Mouse (Mus musculus) thymus, postnatal 25 days (tissue): ENCODE measurements around the gene Olfr698.
"Not testable (repeated sequence)": the region's sequence is repeated elsewhere in the genome, so short reads cannot be mapped to it uniquely, and the experiment has no call there.

Experiments
- DNase-seq: peaks from one replicate; pipeline ENCODE4 v3.0.0; 2022

Olfr698 gene

DNA sequence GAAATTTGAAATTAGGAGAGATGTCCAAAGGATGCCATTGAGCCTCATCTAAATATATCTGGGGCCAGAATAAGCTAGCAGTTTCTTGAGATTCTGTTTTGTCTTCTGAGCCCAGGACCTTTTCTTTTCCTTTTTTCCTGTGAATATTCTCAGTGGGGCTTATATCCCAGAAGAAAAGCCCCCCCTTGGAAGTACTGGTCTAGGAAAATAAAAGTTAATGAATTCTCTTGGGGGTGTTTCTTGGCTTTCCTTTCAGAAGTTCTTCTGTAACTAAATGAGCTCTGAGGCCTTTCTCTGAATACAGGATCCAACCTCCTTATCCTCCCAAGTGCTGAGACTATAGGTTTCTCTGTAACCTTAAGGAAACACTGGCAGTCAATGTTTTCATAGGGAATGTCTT is at the start of gene Olfr698:
Gene Olfr698, minus strand, starts transcription at position 101 of the 400 bp plus-strand sequence.
- no peak for DNase-seq

DNA sequence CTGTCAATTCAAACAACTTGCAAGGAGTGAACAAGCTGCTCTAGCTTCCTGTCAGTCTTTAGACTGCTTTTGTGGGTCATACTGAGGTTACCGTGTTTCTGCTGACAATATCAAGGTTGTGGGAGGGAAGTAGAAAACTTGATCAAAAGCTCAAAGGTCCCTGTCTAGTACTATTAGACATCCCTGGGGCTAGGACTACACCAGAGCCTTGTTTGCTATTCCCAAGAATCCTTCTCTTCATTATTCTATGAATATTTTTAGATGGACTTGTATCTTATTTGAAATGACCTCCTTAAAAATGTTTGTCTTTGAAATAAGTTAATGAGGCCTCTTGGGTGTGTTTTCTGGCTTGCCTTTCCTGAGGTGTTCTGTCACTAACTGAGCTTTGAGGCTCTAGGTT is 37.9 kb upstream of the Olfr698 start, which contains the start of gene Olfr699:
Gene Olfr699, minus strand, starts transcription at position 101 of the 400 bp plus-strand sequence.
- DNase-seq, result no peak

DNA sequence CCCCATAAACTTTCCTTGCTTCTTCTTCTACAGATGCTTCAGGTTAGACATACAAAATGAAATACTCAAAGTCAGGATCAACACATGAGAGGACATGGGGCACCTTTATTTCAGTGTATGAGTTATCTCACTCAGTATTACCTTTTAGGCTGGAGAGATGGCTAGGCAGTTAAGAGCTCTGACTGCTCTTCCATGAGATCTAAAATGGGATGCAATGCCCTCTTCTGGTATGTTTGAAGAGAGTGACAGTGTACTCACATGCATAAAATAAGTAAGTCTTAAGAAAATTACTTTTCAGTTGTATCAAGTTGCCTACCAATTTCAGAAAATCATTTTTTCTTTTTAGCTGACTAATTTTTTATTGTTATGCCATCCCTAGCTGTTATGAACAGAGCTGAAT is 33.1 kb upstream of the Olfr698 start:
- DNase-seq, result no peak

DNA sequence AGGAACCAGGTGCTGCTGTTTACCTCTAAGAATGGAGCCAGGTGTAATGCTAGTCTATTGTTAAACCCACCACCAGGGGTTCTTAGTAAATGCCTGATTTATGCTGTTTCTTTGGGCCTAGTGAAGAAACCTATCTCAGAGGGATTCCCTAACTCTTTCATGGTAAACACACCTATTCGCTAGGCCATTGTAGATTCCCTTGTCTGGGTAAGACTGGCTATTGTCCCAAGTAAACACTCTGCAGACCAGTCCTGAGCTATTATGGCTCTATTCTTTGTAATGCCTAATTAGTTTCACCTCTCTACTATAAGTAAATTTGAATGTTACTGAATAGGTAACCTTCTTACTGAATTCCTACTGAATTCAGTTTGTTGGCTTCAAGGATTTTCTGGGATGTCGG is 5.8 kb upstream of the Olfr698 start:
- DNase-seq, result not testable (repeated sequence)

DNA sequence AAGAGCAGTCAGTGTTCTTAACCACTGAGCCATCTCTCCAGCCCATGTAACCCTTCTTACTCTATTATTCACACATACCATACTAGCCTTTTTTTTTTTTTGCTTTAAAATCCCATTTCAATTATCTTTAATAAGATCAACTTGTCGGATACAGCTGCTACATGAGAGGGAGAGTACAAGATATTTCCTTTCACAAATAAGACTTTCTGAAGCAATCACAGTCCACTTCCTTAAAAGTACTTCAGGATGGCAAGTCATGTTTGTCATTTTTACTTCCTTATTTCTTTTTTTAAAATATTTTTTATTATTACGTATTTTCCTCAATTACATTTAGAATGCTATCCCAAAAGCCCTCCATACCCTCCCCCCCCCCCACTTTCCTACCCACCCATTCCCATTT is 3.6 kb upstream of the Olfr698 start:
- DNase-seq, result no peak

DNA sequence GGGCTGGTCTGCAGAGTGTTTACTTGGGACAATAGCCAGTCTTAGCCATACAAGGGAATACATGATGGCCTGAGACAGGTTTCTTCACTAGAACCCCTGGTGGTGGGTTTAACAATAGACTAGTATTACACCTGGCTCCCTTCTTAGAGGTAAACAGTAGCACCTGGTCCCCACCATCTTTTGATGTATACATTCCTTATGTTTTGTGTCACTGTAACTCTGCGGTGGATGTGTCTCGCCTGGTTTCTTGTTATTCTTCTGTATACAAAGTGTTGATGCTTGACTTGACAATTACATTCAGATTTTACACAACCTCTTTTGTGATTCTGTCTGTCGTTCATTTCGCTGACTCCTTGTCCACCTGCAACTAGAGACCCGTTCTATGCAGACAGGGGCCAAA is 9.4 kb downstream of the Olfr698 start:
- DNase-seq, result no peak

DNA sequence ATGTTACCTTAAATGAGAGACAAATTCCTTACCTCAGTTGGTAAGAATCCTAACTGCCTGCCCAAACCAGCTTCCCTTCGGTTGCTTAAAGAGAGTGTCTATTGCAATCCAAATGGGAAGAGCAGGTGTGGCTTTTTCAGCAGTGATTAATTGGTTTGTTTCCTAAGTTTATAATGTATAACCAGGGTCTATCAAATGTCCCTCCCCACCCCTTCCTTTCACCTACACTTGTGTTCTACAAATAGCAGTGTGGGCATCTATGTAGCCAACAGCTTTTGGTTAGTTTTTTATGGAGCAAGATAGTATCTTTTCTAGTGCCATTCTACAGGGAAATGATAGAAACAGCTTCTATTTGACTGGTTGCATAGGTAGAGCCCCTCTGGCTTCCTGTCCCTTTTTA is 12.9 kb downstream of the Olfr698 start, which contains the start of gene Olfr697:
Gene Olfr697, minus strand, starts transcription at position 101 of the 400 bp plus-strand sequence.
- DNase-seq, result no peak

DNA sequence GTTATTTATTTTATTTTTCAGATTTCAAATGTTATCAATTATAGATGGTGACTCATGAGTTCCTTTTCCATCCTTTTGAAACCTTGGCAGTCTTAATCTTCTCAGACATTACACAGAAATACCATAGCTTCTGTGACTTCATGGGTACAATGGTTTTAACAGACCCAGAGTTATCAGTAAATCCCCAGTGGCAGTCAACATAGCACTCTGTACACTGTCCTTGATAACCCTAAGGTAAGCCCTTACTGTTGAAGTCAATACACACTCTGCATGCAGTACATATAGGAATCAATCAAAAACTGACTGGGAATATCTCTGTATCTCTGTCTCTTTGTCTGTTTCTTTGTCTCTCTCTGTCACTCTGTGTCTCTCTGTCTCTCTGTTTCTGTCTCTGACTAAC is 18.2 kb downstream of the Olfr698 start:
- no peak for DNase-seq

DNA sequence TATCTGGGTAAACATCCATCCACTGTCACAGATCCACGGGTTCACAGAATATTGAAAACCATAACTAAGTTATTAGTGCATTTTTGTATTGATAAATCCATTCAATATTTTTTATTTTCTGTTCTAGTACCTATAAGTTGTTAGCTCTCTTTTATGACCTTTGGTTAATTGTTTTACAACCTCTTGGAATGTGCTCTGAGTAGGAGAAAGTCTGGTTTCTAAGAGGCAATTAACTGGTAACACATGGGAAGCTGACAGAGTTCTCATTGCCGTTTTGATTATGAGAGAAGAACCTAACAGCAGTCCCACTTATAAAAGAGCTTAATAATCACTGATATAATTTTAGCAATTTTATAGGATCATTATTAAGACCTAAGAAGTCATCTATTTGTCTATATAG is 21.5 kb downstream of the Olfr698 start:
- no peak for DNase-seq

DNA sequence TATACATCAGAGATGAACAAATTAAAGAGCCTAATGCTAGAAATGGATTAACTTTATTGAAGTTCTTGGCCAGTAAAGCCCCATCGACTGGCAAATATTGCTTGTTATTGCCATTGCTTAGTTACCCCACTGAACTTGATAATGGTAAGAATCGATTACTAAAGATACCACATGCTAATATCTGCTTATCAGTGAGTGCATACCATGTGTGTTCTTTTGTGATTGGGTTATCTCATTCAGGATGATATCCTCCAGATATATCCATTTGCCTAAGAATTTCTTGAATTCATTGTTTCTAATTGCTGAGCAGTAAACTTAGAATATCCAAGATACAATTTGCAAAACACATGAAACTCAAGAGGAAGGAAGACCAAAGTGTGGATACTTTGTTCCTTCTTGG is 29.5 kb downstream of the Olfr698 start:
- DNase-seq, result not testable (repeated sequence)

DNA sequence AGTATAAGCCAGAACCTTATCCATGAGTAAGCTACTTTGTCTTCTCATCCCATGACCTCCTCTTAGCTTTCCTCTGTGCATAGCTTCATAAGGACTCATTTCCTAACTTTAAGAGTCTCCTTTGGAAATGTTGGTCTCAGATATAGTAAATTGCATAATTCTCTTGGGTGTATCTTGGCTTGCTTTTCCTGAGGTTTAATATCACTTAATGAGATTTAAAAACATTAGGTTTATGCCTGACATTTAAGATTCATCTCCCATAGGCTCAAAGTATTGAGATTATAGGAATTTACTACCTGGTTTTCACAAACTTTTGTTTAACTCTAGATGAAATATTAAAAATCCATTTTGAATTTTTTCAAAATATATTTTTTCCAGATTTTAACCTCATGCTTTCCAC is 38.9 kb downstream of the Olfr698 start, which contains the start of gene Olfr695:
Gene Olfr695, minus strand, starts transcription at position 101 of the 400 bp plus-strand sequence.
- no peak for DNase-seq

DNA sequence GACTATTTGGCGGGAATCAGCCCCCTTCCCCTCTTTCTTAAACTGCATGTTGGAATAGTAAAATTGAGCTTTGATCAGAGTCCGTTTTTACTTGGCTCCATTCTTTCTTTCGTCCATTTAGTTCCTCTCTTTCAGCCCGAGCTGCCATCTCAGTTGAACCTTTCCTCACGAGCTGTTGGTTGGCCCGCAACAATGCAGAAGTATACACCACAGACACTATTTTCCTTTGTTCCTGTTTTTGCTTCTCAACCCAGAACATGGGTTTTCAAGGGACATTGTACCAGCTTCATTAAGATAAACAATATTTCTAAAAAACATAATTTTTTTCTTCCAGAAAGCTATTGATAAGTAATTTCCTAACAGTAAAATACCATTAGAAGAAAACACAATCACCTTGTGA is 43.7 kb downstream of the Olfr698 start:
- DNase-seq, result no peak

DNA sequence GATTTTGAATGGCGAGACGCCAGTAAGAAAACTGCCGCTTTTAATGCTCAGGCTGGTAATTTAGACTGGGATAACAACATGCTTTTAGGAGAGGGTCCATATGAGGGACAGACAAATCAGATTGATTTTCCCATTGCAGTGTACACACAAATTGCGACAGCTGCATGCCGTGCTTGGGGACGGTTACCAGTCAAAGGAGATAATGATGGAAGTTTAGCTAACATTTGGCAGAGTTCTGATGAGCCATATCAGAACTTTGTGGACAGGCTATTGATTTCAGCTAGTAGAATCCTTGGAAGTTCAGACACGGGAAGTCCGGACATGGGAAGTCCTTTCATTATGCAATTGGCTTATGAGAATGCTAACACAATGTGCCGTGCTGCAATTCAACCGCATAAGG is 47.5 kb downstream of the Olfr698 start:
- not testable (repeated sequence) for DNase-seq
